In the genomic region with DNA sequence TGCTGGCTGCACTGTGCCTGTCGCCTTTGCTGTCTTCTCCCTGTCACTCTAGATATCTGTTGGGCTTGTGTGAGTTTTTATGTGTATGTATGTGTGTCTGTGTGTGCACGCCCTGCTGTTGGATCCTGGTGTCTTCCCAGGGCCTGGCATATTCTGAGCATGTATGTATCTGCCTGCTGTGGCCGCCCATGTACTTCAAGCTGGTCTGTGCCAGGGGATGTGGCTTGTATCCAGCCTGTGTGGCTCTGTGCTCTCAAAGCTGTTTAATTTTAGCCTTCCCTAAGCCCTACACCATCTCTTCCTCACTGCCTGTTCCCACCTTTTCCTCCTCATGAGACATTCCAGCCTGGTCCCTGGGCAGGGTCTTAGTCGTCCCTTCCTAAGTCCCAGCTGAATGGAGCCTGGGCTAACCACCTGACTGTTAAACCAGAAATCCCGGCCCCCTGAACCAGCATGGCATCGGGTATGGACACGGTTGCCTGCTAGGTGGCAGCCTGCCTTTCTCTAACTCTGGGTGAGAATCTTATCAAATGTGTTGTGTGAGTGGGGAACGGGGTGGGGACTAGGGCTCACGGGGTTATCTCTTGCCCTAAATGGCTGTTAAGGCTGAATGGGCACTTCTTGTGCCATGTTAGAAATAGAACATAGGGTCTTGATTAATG, we compare ENCODE assay signal across 13 mouse cellular contexts. TPM values are rescaled to one million over a fixed set of nuclear protein-coding genes. Genes with fewer than 3 reads are reported as not detected.
DNase-seq lines count a peak whose midpoint lies in the region; ATAC-seq and TF ChIP-seq lines count a peak whose summit lies in the region.
"Had no signal": no experiment of that assay in that cellular context is flagged by ENCODE, and none has a peak within 500 bp of the region (broad histone marks: within the 10 kb centered on the region; RNA-seq: fewer than 3 reads in every experiment).

No protein-coding gene starts in this region.

- peaks cover 26% of the 10 kb centered on the region for H3K27me3 ChIP-seq in heart, embryonic 11.5 days (ENCODE audit: control insufficient read depth, insufficient read depth, low read length)

- 0 out of 2 replicates have a peak overlapping the region, but pooled peaks have one; percentile 28 for H3K9ac ChIP-seq in heart, embryonic 11.5 days (ENCODE audit: low read depth, low read length)
- H3K9ac ChIP-seq: limb, embryonic 12.5 days had no signal

- no peak for TF ChIP-seq CTCF in left cerebral cortex, adult 2 months (IDR thresholded peaks at IDR 0.05)

- peak; percentile 45 for ATAC-seq in frontal cortex, adult (ENCODE audit: low TSS enrichment)
- ATAC-seq in heart, embryonic 11.5 days (replicated peaks; ENCODE audit: insufficient number of reproducible peaks, low FRiP score, low TSS enrichment), result no peak
- no peak for ATAC-seq in megakaryocyte progenitor cell, adult 5-6 weeks (replicated peaks; ENCODE audit: poor library complexity)

- no peak overlapping the region for H3K4me3 ChIP-seq in heart, embryonic 11.5 days (ENCODE audit: low read depth, low read length)
- H3K4me3 ChIP-seq in left cerebral cortex, adult 2 months, result no peak overlapping the region
- H3K4me3 ChIP-seq: forebrain, embryonic 10.5 days; limb, embryonic 12.5 days had no signal

- DNase-seq in frontal cortex, postnatal 14 days (ENCODE audit: low spot score in 2 of 2), result no peak
- peak; percentile 66 for DNase-seq in cerebellum, adult 9-10 months
- no peak for DNase-seq in left cerebral cortex, adult 2 months (ENCODE audit: extremely low spot score in 1 of 2, low spot score in 2 of 2)
- no peak for DNase-seq in thymus, postnatal 25 days
- no peak for DNase-seq in gastrocnemius, postnatal 14 days
- DNase-seq: adrenal gland, postnatal 25 days had no signal

- H3K36me3 ChIP-seq in heart, embryonic 11.5 days (ENCODE audit: control insufficient read depth, insufficient read depth, low read length), result no peaks in the 10 kb centered on the region
- H3K36me3 ChIP-seq: forebrain, embryonic 10.5 days; limb, embryonic 12.5 days had no signal

- no peaks in the 10 kb centered on the region for H3K9me3 ChIP-seq in heart, embryonic 11.5 days (replicated peaks; ENCODE audit: control insufficient read depth, low read length)
- H3K9me3 ChIP-seq: forebrain, embryonic 10.5 days; limb, embryonic 12.5 days had no signal

- H3K27ac ChIP-seq in heart, embryonic 11.5 days (ENCODE audit: low read depth, low read length), result 0 out of 2 replicates have a peak overlapping the region, but pooled peaks have one; percentile 22
- peak overlapping the region; percentile 81 for H3K27ac ChIP-seq in left cerebral cortex, adult 2 months
- H3K27ac ChIP-seq: kidney, postnatal 0 days; limb, embryonic 12.5 days had no signal

- 44% methylated on average over 9 of the region's 9 CpGs for WGBS in heart, embryonic 11.5 days (ENCODE audit: insufficient replicate concordance)

- intact Hi-C loops in left cerebral cortex, adult 2 months (cut with DNase I), result no loop called here
- intact Hi-C loops in gastrocnemius, postnatal 14 days (cut with DNase I; ENCODE audit: low total_unique reads), result no loop called here

- H3K4me1 ChIP-seq in heart, embryonic 11.5 days (ENCODE audit: control insufficient read depth, insufficient read depth, low read length), result peaks cover 21% of the 10 kb centered on the region

- no peak overlapping the region for H3K4me2 ChIP-seq in heart, embryonic 11.5 days
- H3K4me2 ChIP-seq: limb, embryonic 12.5 days had no signal

RNA-seq across cellular contexts. Expression of a gene that starts 23.3 kb away (rescaled TPM):
- polyA plus RNA-seq in heart, embryonic 11.5 days (2014; fragmentation: Nextera tagmentation; extraction: Ambion mirVana), result 0.19 TPM in 1 of 2 replicates, not detected in the other
- 10 to 100 TPM in 1 of 2 experiments, 1 to 10 TPM in 1; 6.9 to 15.8 TPM for total RNA-seq in left cerebral cortex, adult 2 months (2021)
- total RNA-seq in megakaryocyte progenitor cell, adult 5-6 weeks (2015), result not detected in 2 replicates
- not detected in 2 replicates for total RNA-seq in megakaryocyte progenitor cell, adult 5-6 weeks (2017)
- under 1 TPM; 0.35 to 0.49 TPM for total RNA-seq in gastrocnemius, postnatal 14 days (2021)
- total RNA-seq: monocyte, adult 5-6 weeks had no signal

RNA-seq across cellular contexts. Expression of a gene that starts 45.1 kb away (rescaled TPM):
- 1.2 and 2.0 TPM in 2 replicates for polyA plus RNA-seq in heart, embryonic 11.5 days (2014; fragmentation: Nextera tagmentation; extraction: Ambion mirVana)
- total RNA-seq in left cerebral cortex, adult 2 months (2021), result 100 to 1,000 TPM; 326 to 329 TPM
- not detected in 2 replicates for total RNA-seq in megakaryocyte progenitor cell, adult 5-6 weeks (2015)
- not detected in 2 replicates for total RNA-seq in megakaryocyte progenitor cell, adult 5-6 weeks (2017)
- total RNA-seq in gastrocnemius, postnatal 14 days (2021), result 1 to 10 TPM; 2.5 to 2.7 TPM
- total RNA-seq: monocyte, adult 5-6 weeks had no signal

RNA-seq across cellular contexts. Expression of a gene that starts 48.7 kb away (rescaled TPM):
- not detected in 2 replicates for polyA plus RNA-seq in heart, embryonic 11.5 days (2014; fragmentation: Nextera tagmentation; extraction: Ambion mirVana)
- 1 to 10 TPM in 1 of 2 experiments, under 1 TPM in 1; 0.61 to 1.3 TPM for total RNA-seq in left cerebral cortex, adult 2 months (2021)
- not detected in 2 replicates for total RNA-seq in megakaryocyte progenitor cell, adult 5-6 weeks (2015)
- total RNA-seq in megakaryocyte progenitor cell, adult 5-6 weeks (2017), result 0.81 TPM in 1 of 2 replicates, not detected in the other
- total RNA-seq in gastrocnemius, postnatal 14 days (2021), result under 1 TPM; 0.38 to 0.57 TPM
- polyA plus RNA-seq: kidney, postnatal 0 days; limb, embryonic 12.5 days had no signal

Comparison
In these comparisons a context has a peak if more than half of its experiments do, and no peak if none do; other contexts are left out.
1. RNA of a gene that starts 23.3 kb away (total RNA-seq): 6.9 to 15.8 TPM in left cerebral cortex, adult 2 months; 0.35 to 0.49 TPM in gastrocnemius, postnatal 14 days and not detected in megakaryocyte progenitor cell, adult 5-6 weeks; every median in the first group is over 4 times any median in the second.
2. RNA of a gene that starts 45.1 kb away (total RNA-seq): 326 to 329 TPM in left cerebral cortex, adult 2 months; 2.5 to 2.7 TPM in gastrocnemius, postnatal 14 days and not detected in megakaryocyte progenitor cell, adult 5-6 weeks; every median in the first group is over 10 times any median in the second.